Mouse (Mus musculus) hindbrain, embryonic 11.5 days (tissue): Measurements from ENCODE around the gene Nlgn2. TPM values are rescaled to one million over a fixed set of nuclear protein-coding genes. Genes with fewer than 3 reads are reported as not detected.

Experiments
- polyA plus RNA-seq: library from polyadenylated mRNA; unstranded; fragments of >200 nt; fragmentation: Nextera tagmentation; extraction: Ambion mirVana; gene quantifications from 2 replicates; pipeline ENCODE4 v1.2.1, GENCODE M21; 2014

Nlgn2 gene
- polyA plus RNA-seq, 1 experiment from 2014 or later, result 16.1 TPM

Other genes with a start within 250 kb of the Nlgn2 start
- gene Atp1b2, start 231.8 kb downstream of the Nlgn2 start, polyA plus RNA-seq, result 11.7 and 13.1 TPM in 2 replicates
- 0.17 TPM in 1 of 2 replicates, not detected in the other for gene Shbg, start 219.9 kb downstream of the Nlgn2 start, polyA plus RNA-seq
- 15.0 and 20.6 TPM in 2 replicates for gene Sat2, start 215.8 kb downstream of the Nlgn2 start, polyA plus RNA-seq
- gene Fxr2, start 204.8 kb downstream of the Nlgn2 start, polyA plus RNA-seq, result 30.1 and 31.3 TPM in 2 replicates
- gene Sox15, start 182.5 kb downstream of the Nlgn2 start, polyA plus RNA-seq, result not detected in 2 replicates
- gene Mpdu1, start 175.1 kb downstream of the Nlgn2 start, polyA plus RNA-seq, result 28.0 and 45.3 TPM in 2 replicates
- gene Cd68, start 171.6 kb downstream of the Nlgn2 start, polyA plus RNA-seq, result 8.2 and 8.7 TPM in 2 replicates
- 891 and 905 TPM in 2 replicates for gene Eif4a1, start 165.4 kb downstream of the Nlgn2 start, polyA plus RNA-seq
- gene Senp3, start 155.7 kb downstream of the Nlgn2 start, polyA plus RNA-seq, result 85.8 and 101 TPM in 2 replicates
- not detected in 2 replicates for gene Tnfsf13, start 152.0 kb downstream of the Nlgn2 start, polyA plus RNA-seq
- gene Tnfsf12, start 141.9 kb downstream of the Nlgn2 start, polyA plus RNA-seq, result 2.2 and 4.0 TPM in 2 replicates
- 0.61 and 1.1 TPM in 2 replicates for gene Tnfsfm13, start 141.7 kb downstream of the Nlgn2 start, polyA plus RNA-seq
- gene Polr2a, start 79.1 kb downstream of the Nlgn2 start, polyA plus RNA-seq, result 46.5 and 50.1 TPM in 2 replicates
- 0.57 and 1.1 TPM in 2 replicates for gene Slc35g3, start 75.8 kb downstream of the Nlgn2 start, polyA plus RNA-seq
- 1.3 and 1.7 TPM in 2 replicates for gene Zbtb4, start 71.9 kb downstream of the Nlgn2 start, polyA plus RNA-seq
- 1.2 and 1.5 TPM in 2 replicates for gene Chrnb1, start 41.8 kb downstream of the Nlgn2 start, polyA plus RNA-seq
- 2.2 and 2.8 TPM in 2 replicates for gene Fgf11, start 35.9 kb downstream of the Nlgn2 start, polyA plus RNA-seq
- 0.83 and 0.93 TPM in 2 replicates for gene Tmem102, start 32.2 kb downstream of the Nlgn2 start, polyA plus RNA-seq
- not detected in 2 replicates for gene Gm39566, start 22.5 kb downstream of the Nlgn2 start, polyA plus RNA-seq
- gene Spem2, start 19.3 kb downstream of the Nlgn2 start, polyA plus RNA-seq, result not detected in 2 replicates
- gene Spem1, start 15.6 kb downstream of the Nlgn2 start, polyA plus RNA-seq, result 0.17 and 0.38 TPM in 2 replicates
- 268 and 276 TPM in 2 replicates for gene Tmem256, start 730 bp upstream of the Nlgn2 start, polyA plus RNA-seq
- gene Plscr3, start 8.6 kb upstream of the Nlgn2 start, polyA plus RNA-seq, result 62.2 and 62.6 TPM in 2 replicates
- gene Tnk1, start 20.9 kb upstream of the Nlgn2 start, polyA plus RNA-seq, result 0.52 TPM in 1 of 2 replicates, not detected in the other
- not detected in 2 replicates for gene Tmem95, start 40.2 kb upstream of the Nlgn2 start, polyA plus RNA-seq
- 2.3 and 2.4 TPM in 2 replicates for gene Kctd11, start 43.6 kb upstream of the Nlgn2 start, polyA plus RNA-seq
- 0.45 and 1.4 TPM in 2 replicates for gene Acap1, start 57.8 kb upstream of the Nlgn2 start, polyA plus RNA-seq
- gene 2810408A11Rik, start 63.2 kb upstream of the Nlgn2 start, polyA plus RNA-seq, result 14.5 and 14.7 TPM in 2 replicates
- 15.0 and 20.6 TPM in 2 replicates for gene Neurl4, start 63.3 kb upstream of the Nlgn2 start, polyA plus RNA-seq
- gene Gps2, start 76.1 kb upstream of the Nlgn2 start, polyA plus RNA-seq, result 84.3 and 89.0 TPM in 2 replicates
- gene Eif5a, start 84.2 kb upstream of the Nlgn2 start, polyA plus RNA-seq, result 1,842 and 1,860 TPM in 2 replicates
- gene Ybx2, start 98.0 kb upstream of the Nlgn2 start, polyA plus RNA-seq, result 3.1 and 4.8 TPM in 2 replicates
- 7.9 and 9.6 TPM in 2 replicates for gene Slc2a4, start 110.4 kb upstream of the Nlgn2 start, polyA plus RNA-seq
- 8.2 and 8.4 TPM in 2 replicates for gene Cldn7, start 127.0 kb upstream of the Nlgn2 start, polyA plus RNA-seq
- gene Ctdnep1, start 143.4 kb upstream of the Nlgn2 start, polyA plus RNA-seq, result 23.8 and 26.8 TPM in 2 replicates
- 154 and 163 TPM in 2 replicates for gene Elp5, start 144.7 kb upstream of the Nlgn2 start, polyA plus RNA-seq
- 621 and 643 TPM in 2 replicates for gene Gabarap, start 153.4 kb upstream of the Nlgn2 start, polyA plus RNA-seq
- 56.7 and 57.5 TPM in 2 replicates for gene Phf23, start 158.0 kb upstream of the Nlgn2 start, polyA plus RNA-seq
- 24.6 and 27.2 TPM in 2 replicates for gene Dvl2, start 162.8 kb upstream of the Nlgn2 start, polyA plus RNA-seq
- 45.1 and 52.1 TPM in 2 replicates for gene Acadvl, start 177.6 kb upstream of the Nlgn2 start, polyA plus RNA-seq
- gene Dlg4, start 179.2 kb upstream of the Nlgn2 start, polyA plus RNA-seq, result 13.2 and 18.7 TPM in 2 replicates
- gene Asgr1, start 216.3 kb upstream of the Nlgn2 start, polyA plus RNA-seq, result 0.29 and 0.40 TPM in 2 replicates